Mouse (Mus musculus): ENCODE data around the gene Ccdc86. TPM values are rescaled to one million over a fixed set of nuclear protein-coding genes. Genes with fewer than 3 reads are reported as not detected.

Ccdc86 gene
- 10 to 100 TPM; 16.8 to 18.4 TPM for total RNA-seq (2021)
- long read RNA-seq, experiment 1, transcript Ccdc86-201 (4 exons, 3,003 nt): major isoform, 21 of 23 reads
- long read RNA-seq, experiment 1, partial matches to known transcripts: 0 of 23 reads
- long read RNA-seq, experiment 1, other reads (novel, unspliced or antisense): 2 of 23 reads
- long read RNA-seq, experiment 2, transcript Ccdc86-201 (4 exons, 3,003 nt): major isoform, 10 of 13 reads
- long read RNA-seq, experiment 2, partial matches to known transcripts: 0 of 13 reads
- long read RNA-seq, experiment 2, other reads (novel, unspliced or antisense): 3 of 13 reads

DNA sequence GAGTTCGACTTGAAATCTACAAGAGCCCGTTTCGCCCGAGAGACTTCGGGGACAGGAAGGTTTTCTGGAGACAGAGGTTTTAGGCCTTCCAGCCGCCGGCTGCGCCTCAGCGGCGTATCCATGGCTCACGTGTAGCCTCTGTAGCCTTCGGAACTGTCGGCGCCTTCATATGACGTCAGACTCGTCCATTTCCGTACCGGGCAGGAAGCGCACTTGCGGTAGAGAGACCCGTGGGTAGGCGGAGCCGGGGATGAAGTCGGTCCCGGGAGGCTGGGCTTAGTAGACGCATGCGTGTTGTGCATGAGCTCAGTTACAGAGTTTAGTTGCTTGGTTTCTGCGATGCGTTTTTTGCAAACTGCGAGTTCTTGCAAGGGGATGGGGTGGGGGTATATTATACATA lies at the start of gene Ccdc86:
TSS of gene Ccdc86 (minus strand) at position 155 of the 400 bp plus-strand sequence.
- DNase-seq: peak; percentile 97

DNA sequence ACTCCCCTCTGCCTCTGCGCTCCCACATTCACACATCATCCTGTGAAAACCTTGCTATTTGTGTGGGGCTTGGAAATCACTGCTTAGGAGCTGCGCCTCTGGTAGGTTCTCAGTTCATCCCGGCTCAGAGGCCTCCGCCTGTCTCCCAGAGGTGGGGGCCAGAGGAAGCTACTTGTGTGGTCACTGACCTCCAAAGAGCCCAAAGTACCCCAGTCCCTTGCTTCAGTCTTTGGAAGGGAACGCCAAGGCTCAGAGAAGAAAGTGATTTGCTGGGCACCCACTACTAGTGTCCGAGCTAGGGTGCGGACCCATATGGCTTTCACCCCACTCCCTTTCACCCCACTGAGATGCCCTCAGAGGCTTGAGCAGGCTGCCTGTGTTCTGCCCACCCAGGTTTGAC lies 44.1 kb upstream of the Ccdc86 start, which contains the start of gene Ms4a15:
TSS of gene Ms4a15 (minus strand) at position 101 of the 400 bp plus-strand sequence.
- DNase-seq: no peak

DNA sequence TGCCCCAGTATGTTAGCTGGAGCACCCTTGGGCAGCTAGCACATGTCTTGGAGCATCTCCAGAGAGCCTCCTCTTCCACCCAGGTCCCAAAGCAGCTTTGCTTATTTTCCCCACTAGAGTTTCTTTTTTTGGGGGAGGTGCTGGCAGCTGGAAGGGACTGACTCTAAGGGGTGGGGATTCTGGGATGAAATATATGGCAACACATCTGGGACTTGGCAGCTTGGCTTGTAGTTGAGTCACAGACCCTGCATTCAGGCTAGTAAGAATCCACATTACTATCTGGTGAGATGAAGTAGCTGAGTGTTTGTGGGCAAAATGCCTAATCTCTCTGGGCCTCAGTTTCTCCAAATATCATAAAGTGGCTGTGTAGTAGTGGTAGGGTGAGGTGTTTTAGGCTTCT lies 42.8 kb upstream of the Ccdc86 start:
- DNase-seq: no peak

GRCm38 (mm10) chr19:10990751-10991150 lies 41.7 kb upstream of the Ccdc86 start:
- DNase-seq: no peak

- DNase-seq: no peak
These were observed 39.5 kb upstream of the Ccdc86 start for GRCm38 (mm10) chr19:10988563-10988962.

GRCm38 (mm10) chr19:10985889-10986288 lies 36.8 kb upstream of the Ccdc86 start:
- peak; percentile 38 to 41 for DNase-seq

GRCm38 (mm10) chr19:10984551-10984950 lies 35.5 kb upstream of the Ccdc86 start:
- no peak for DNase-seq

DNA sequence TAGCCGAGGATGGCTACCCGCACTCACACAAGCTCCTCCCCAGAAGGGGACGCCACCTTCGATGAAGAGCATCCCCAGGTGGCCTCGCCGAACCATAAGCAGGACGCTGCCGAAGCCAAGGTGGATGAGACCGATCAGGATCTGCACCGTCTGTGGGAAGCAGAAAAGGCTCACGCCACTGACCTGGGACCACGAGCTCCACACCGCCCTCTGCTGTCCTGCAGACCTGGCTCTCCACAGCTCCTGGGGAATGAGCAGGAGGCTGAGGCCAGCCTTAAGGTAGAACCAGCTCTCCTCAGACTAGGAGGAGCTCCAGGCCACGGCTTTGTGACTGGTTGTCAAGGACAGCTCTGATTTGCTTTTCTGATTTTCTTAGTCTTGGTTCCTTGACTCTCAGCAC lies 34.1 kb upstream of the Ccdc86 start:
- DNase-seq: peak; percentile 63 to 79

DNA sequence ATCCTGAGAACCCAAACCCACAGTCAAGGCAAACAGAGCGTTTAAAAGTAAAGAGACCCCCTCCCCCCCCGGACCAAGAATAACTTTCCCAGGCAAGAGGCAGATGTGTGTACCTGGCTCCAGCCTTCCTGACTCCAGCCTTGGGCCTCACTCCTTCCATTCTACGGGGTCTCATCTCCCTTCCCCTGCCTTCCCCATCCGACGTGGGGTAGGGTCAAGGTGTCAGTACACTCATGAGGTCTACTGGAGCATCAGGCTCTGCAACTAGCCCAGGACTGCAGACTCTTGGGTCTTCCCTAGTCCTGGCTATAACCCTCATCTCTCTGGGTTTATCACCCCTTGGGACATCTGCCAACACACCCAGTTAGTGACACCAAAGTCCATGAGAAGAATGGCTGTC lies 31.1 kb upstream of the Ccdc86 start:
- no peak for DNase-seq

DNA sequence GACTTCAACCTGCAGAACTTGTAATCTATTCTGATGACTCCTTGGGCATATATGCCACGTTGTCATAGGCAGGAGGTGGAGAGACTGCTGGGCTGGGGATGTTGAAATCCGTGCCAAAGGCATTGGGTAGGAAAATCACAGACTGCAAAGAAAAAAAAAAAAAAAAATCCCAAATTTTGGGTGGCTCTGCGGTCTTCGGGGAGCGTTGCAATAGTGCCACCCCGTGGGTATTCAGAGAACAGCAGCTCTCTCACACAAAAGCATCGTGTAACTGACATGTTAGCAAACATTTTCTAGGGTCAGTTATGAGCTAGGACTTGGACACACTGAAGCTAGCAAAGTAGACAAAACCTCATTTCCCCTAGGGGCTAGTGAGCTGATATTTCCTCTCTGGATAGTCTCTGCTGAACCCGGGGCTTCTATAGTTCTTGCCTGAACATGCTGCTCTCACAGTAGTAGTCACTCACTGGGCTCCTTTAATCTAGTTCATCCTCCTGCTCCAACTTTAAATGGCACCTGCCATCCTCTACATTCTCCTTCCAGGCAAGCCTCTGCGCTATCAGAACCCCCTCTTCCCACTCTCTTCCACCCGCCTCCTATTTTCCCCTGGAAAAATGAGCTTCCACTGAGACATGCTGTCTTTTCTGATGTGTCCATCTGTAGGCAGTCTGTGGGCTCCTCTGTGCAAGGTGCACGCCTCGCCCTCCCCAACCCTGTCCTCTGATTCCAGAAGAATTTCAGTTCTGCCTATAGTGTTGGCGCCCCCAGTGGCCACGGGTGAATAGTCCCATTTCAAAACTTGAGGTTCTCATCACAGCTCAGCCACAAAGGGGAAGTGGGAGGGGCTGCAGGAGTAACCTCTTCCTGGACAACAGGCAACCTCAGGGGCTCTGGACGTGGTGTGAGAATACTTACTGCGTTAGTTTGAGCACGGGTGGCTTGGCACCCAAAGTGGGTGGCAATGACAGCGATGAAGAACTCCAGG lies 30.4 kb upstream of the Ccdc86 start:
- peak; percentile 74 to 86 for DNase-seq

- peak in 1 of 2 experiments; percentile 39 for DNase-seq
These were observed 27.3 kb upstream of the Ccdc86 start for GRCm38 (mm10) chr19:10976318-10976717.

DNA sequence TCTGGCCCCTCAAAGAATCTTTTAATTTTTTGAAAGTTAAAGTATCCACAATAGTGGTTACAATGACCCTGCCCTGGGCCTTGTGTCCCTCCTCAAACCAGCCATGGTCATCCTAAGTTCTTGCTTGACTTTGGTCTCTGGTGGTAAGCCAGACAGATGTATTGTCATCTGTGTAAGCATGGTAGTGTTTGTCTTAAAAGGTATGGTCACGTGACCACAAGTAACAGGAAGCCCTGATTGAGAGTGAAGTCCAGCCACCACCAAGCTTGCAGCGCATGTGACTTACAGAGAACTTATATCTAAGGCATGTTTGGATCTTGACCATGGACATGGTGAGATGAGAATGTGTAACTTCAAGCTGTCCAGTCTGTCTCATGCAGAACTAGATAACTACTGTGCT lies 26.1 kb upstream of the Ccdc86 start:
- DNase-seq: no peak

DNA sequence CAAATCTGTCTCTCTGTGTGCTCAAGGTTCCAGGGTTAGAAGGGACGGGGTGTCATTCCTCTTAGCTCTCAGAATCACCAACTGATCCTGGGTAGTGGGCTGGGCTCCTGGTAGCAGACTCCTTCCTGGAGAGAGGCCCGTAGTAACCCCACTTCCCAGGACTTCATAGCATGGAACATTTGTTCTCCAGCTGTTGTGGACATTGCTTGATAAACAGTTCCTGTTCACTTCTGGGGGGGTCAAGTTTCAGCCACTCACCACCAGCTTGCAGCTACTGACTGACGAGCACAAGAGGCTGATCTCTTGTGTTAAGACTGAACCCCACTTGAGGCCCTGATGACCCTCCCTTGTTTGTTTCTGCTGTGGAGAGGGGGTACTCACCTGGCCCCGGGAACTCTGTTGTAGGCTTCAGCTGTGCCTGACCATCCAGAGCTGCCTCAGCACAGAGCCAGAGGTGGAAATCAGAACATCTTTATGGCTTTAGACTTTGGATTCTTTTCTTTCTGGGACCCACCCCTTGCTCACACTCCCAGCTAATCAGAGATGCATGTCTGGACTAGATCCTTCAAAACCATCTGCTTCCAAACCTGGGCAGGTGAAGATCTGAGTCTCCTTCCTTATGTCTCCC lies 25.3 kb upstream of the Ccdc86 start, which contains the start of gene Ms4a10:
TSS of gene Ms4a10 (minus strand) at position 433 of the 628 bp plus-strand sequence.
- no peak for DNase-seq

DNA sequence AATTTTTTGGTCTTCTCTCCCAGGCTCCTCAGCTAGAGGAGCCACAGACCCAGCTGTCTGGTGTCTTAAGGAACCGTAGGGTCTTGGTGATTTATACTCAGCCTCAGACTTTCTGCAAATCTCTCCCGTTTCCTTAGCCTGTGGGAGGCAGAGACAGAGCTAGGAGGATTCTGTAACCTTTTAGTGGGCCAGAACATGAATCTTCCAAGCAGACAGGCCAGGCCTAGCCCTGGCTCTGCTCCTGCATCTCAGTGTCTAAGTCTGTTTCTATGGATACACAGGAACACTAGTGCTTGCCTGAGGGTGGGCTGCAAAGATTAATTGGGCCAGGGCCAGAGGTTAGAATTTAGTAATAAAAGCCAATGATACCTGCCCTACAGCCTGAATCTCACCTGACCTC lies 24.1 kb upstream of the Ccdc86 start:
- DNase-seq: no peak

DNA sequence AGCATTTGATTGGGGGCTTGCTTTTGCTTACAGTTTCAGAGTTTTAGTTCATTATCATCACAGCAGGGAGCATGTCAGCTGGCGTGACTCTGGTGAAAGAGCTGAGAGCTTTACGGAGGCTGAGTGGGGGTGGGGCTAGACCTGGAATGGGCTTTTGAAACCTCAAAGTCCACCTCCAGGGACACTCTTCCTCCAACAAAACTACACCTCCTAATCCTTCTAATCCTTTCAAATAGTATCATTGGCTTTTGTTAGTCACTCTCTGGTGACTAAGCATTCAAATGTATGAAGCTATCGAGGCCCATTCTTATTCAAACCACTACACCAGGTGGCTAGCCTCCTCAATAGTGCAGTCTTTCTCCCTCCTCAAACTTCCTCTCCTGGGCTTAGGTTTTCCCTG lies 23.6 kb upstream of the Ccdc86 start:
- DNase-seq: no peak

DNA sequence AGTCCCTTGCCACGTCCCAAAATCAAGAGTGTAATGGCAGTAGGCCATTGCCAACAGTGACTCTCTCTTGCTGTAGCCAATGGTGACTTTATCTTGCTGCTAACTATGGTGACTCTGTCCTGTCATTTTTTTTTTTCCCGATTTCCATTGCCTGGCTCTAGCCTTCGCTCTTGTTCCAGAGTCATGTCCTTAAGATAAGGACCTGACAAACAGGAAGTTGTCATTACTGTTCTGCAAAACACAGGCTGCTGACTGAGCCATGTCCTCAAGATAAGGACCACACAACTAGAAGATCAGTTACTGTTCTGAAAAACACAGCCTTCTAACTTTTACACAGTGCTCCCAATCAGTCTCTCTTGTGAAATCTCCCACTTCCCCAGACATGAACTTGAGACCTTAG lies 21.4 kb upstream of the Ccdc86 start:
- no peak for DNase-seq

DNA sequence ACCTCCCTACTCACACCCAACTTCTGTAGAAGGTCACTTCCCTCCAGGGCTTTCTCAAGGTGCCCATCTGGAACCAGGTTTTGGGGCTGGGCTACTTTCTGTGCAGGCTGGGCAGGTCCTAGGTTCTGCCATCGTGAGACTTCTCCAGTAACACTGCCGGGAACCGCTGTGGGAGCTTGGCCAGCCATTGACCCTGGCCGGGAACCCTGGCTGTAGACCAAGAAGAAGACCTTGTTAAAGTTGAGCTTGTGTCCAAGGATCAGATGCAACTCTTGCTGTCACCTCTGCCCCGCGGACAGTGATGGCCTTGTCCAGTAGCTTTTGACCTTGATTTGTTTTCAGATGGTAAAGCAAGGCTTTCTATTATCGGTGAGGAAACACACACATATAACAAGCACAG lies 19.5 kb upstream of the Ccdc86 start:
- peak; percentile 80 to 90 for DNase-seq

GRCm38 (mm10) chr19:10965721-10966120 lies 16.7 kb upstream of the Ccdc86 start:
- peak; percentile 39 to 66 for DNase-seq

GRCm38 (mm10) chr19:10959978-10960346 lies 10.9 kb upstream of the Ccdc86 start:
- DNase-seq: no peak

DNA sequence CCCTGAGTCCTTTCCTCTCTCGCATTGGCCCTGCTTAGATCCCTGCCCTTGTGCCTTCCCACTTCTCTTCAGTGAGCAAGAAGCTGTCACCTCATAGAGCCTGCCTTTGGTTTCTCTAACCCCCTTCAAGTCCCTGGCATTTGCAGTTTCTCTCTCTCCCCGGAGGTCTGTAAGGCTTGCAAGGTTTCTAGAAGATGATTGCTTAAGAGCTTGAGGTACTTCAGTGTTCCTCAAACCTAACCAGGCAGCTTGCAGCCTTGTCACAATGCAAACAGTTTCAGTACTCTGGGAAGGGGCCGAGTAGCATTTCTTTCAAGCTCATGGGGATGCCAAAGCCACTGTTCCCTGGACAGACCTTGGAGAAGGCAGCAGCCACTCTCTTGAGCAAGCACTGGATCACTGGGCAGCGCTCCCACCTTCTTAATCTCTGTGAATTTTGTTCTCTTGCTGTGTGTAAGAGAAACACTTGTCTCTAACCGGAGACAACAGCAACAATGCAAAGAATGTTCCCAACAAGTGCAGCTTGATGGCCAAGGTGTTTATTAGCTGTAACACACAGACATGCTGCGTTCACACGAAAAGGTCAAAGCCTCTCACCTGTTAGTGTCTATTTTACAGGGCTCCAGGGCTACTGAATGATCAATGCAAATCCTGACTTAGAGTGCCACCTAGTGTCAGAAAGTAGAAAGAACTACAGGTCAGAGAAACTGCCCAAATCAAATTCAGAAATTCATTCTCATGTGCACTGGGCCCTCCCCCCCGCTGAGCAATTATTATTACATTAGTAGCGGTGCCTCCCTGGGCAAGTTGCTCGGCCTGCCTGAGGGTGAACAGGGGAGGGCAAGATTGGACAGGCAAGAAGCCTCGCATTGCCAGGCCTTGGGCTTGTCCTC lies 10.3 kb upstream of the Ccdc86 start:
- DNase-seq: peak in 1 of 2 experiments; percentile 63
